Mouse (Mus musculus) thymus, adult 2 months (tissue): ENCODE results near the gene Dcaf8. TPM values are rescaled to one million over a fixed set of nuclear protein-coding genes. Genes with fewer than 3 reads are reported as not detected.

ENCODE experiments used
- DNase-seq: peaks from one replicate; pipeline ENCODE4 v3.0.0; 2021
- H3K27ac ChIP-seq: fragments of 200-500 bp; 2 replicates; pipeline ENCODE4 v1.5.1; 2012; ENCODE audit warnings: low read length, control low read depth; ENCODE audit not compliant: control insufficient read depth, insufficient read depth
- H3K27me3 ChIP-seq: fragments of 200-500 bp; 2 replicates; pipeline ENCODE4 v1.6.1; 2012; ENCODE audit warnings: mild to moderate bottlenecking, low read length, moderate library complexity, mixed read lengths; ENCODE audit not compliant: control insufficient read depth, insufficient read depth
- H3K36me3 ChIP-seq: fragments of 200-500 bp; 2 replicates; pipeline ENCODE4 v1.6.1; 2012; ENCODE audit warnings: mild to moderate bottlenecking, low read length, moderate library complexity; ENCODE audit not compliant: control insufficient read depth, insufficient read depth
- H3K4me1 ChIP-seq: fragments of 200-500 bp; replicated peaks from 2 replicates; pipeline ENCODE4 v1.6.1; 2012; ENCODE audit warnings: low read length; ENCODE audit not compliant: control insufficient read depth, insufficient read depth
- H3K4me3 ChIP-seq: fragments of 200-500 bp; 2 replicates; pipeline ENCODE4 v1.5.1; 2012; ENCODE audit warnings: mild to moderate bottlenecking, low read length, control low read depth, moderate library complexity; ENCODE audit not compliant: control insufficient read depth, insufficient read depth
- CTCF ChIP-seq: fragments of 200-500 bp; IDR thresholded peaks from 2 replicates; pipeline ENCODE4 v1.5.1; 2012; ENCODE audit warnings: mild to moderate bottlenecking, control low read depth, low read length, moderate library complexity, borderline replicate concordance; ENCODE audit not compliant: control insufficient read depth, poor library complexity, insufficient read depth; ENCODE audit errors: extremely low read depth
- POLR2A ChIP-seq: fragments of 200-500 bp; IDR thresholded peaks from 2 replicates; pipeline ENCODE4 v1.6.1; 2012; ENCODE audit warnings: mild to moderate bottlenecking, low read length, control low read depth, moderate library complexity; ENCODE audit not compliant: control insufficient read depth, poor library complexity, insufficient read depth; ENCODE audit errors: extremely low read depth
- WGBS: fragments of 180-500 bp; shearing (Covaris S2); methylation state at CpG from one replicate; pipeline ENCODE4 v1.1.7; 2018; 5-methylcytosine and 5-hydroxymethylcytosine counted together
- polyA plus RNA-seq: library from polyadenylated mRNA; depleted of rRNA; stranded (reverse); fragments of >200 nt; gene quantifications from 2 replicates; pipeline ENCODE4 v1.2.3, GENCODE M21; 2012

The Dcaf8 gene
- polyA plus RNA-seq, 1 experiment = 79.7 TPM

DNA sequence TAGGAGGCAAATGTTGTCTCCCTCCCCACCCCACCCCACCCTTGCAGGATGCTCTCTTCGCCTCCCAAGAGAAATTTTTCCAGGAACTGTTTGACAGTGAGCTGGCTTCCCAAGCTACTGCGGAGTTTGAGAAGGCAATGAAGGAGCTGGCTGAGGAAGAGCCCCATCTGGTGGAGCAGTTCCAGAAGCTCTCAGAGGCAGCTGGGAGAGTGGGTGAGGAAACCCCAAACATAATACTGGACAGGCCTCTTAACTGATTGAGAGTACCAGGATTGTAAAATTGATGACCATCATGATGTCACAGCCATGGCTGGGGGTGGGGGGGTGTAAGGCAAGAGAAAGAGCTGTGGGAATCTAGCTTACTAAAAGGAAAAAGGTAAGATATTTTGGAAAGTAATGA is 18.8 kb upstream of the Dcaf8 start:
- no peaks in the 10 kb centered on the region for H3K27me3 ChIP-seq
- H3K27ac ChIP-seq = no peak overlapping the region
- 89% methylated on average over 2 of the region's 2 CpGs for WGBS
- H3K4me1 ChIP-seq = peaks cover 7% of the 10 kb centered on the region
- peaks cover 31% of the 10 kb centered on the region for H3K36me3 ChIP-seq
- TF ChIP-seq CTCF (no peak), POLR2A (no peak)
- no peak for DNase-seq
- no peak overlapping the region for H3K4me3 ChIP-seq

DNA sequence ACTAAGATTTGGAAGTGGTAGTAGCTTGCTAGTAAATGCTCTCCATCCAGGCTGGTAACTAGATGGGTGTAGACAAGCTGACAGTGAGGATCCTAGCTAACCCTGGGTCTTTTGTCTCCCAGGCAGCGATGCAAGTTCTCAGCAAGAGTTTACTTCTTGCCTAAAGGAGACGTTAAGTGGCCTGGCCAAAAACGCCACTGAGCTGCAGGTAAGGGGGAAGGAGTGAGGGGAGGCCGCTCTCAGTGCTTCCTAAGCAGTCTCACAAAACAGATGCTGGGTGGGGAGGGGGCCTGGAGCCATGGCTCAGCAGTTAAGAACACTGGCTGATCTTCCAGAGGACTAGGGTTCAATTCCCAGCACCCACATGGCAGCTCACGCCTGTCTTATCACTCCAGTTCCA is 18.1 kb upstream of the Dcaf8 start:
- WGBS = 100% methylated on average over 5 of the region's 5 CpGs
- peaks cover 38% of the 10 kb centered on the region for H3K36me3 ChIP-seq

DNA sequence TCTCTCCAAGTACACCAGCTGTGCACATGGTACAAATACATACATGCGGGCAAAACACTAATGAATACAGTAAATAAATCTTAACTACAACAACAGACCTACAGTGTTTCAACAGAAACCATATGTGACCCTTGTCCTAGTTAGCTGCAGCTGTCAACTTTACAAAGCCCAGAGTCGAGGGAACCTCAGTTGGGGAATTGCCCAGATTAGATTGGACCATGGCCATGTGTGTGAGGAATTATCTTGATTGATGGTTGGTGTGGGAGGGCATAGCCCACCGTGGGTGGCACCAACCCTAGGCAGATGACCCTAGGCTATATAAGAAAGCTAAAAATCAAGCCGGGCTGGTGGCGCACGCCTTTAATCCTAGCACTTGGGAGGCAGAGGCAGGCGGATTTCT is 15.6 kb upstream of the Dcaf8 start:
- Histone ChIP-seq H3K4me1 (peaks cover 4% of the 10 kb centered on the region), H3K27ac (no peak overlapping the region), H3K27me3 (no peaks in the 10 kb centered on the region), H3K4me3 (no peak overlapping the region), H3K36me3 (peaks cover 44% of the 10 kb centered on the region)
- WGBS = 97% methylated on average over 7 of the region's 7 CpGs
- TF ChIP-seq POLR2A = no peak
- TF ChIP-seq CTCF = no peak
- no peak for DNase-seq

More for the DNA sequence above, 18.1 kb upstream of the Dcaf8 start:
- TF ChIP-seq CTCF = no peak
- no peak for TF ChIP-seq POLR2A
- Histone ChIP-seq H3K4me3 (no peak overlapping the region), H3K4me1 (peaks cover 7% of the 10 kb centered on the region), H3K27me3 (no peaks in the 10 kb centered on the region), H3K27ac (no peak overlapping the region)
- DNase-seq = no peak

DNA sequence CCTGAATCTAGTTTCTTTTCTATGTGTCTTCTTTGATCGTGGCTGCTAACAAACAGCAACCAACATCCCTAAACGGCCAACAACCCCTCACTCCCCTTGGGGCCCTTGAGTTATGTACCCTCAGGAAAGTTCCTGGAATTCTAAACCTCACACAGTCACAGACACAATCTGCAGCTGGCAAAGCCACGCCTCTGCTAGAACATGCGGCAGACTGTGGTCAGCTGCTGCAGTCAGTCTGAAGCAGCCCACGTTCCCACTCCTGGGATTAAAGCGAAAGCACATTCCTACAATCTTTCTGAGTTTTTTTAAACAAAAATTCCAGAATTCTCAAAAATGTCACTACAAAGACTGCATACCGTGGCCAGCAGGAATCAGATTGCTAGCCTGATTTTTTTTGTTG is 14.3 kb upstream of the Dcaf8 start:
- no peak for TF ChIP-seq POLR2A
- TF ChIP-seq CTCF = no peak
- Histone ChIP-seq H3K27me3 (no peaks in the 10 kb centered on the region), H3K4me1 (no peaks in the 10 kb centered on the region), H3K27ac (no peak overlapping the region), H3K36me3 (peaks cover 44% of the 10 kb centered on the region), H3K4me3 (no peak overlapping the region)
- no peak for DNase-seq
- 66% methylated on average over 7 of the region's 7 CpGs for WGBS

DNA sequence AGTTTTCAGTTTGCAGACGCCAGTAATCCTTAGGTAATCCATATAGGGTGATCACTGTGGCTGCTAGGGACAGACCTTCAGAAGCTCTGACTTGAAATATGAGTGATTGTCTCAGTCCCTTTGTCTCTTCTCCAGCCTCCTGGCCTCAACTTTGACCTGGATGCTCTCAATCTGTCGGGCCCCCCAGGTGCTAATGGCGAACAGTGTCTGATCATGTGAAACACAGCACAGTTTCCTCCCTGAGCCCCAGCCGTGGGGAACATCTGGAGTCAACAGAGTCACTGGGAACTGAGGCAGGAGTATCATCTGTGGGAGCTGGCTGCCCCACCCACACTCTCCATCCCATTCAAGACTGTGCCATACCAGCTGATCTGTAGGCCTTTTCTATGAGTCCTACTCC is 13.8 kb upstream of the Dcaf8 start:
- Histone ChIP-seq H3K4me3 (no peak overlapping the region), H3K27me3 (no peaks in the 10 kb centered on the region), H3K27ac (no peak overlapping the region), H3K36me3 (peaks cover 44% of the 10 kb centered on the region), H3K4me1 (no peaks in the 10 kb centered on the region)
- 94% methylated on average over 4 of the region's 4 CpGs for WGBS
- no peak for TF ChIP-seq CTCF
- no peak for TF ChIP-seq POLR2A
- no peak for DNase-seq

DNA sequence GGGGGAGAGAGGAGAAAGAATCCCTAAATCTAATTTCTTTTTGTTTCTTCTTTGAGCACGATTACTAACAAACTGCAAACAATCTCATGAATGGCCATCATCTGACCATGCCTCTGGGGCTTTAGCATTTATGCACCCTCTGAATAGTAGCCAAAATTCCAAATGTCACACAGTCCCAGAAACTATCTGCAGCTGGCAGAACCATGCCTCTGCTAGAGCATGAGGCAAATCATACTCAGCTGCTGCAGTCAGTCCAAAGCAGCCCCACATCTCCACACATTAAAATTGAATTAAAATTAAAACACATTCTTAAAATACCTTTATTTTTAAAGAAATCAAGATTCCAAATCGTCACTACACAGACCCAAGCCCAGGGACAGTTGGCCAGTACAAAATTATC is 7.7 kb upstream of the Dcaf8 start:
- WGBS = 94% methylated on average over 2 of the region's 2 CpGs
- no peak for DNase-seq
- TF ChIP-seq CTCF = no peak
- TF ChIP-seq POLR2A = no peak
- H3K27me3 ChIP-seq = no peaks in the 10 kb centered on the region
- no peak overlapping the region for H3K27ac ChIP-seq
- H3K4me1 ChIP-seq = no peaks in the 10 kb centered on the region
- no peak overlapping the region for H3K4me3 ChIP-seq
- peaks cover 5% of the 10 kb centered on the region for H3K36me3 ChIP-seq

DNA sequence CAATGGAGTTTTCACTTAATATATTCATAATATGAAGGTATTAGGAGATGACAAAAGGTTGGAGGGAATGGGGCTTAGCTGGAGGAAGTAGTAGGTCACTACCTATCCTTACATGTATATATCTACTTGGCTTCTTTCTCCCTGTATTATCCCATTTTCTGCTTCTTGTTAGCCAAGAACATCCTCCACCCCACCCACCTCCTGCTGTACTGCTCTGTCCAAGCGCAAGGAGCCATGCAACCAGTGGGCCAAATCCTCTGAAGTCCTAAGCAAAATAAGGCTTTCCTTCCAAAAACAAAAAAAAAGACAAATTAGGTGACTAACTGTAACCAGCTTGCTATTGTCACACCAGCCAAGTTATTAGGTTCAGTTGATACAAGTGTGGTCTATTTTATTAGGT is 7.1 kb upstream of the Dcaf8 start:
- TF ChIP-seq POLR2A (no peak), CTCF (no peak)
- Histone ChIP-seq H3K27me3 (no peaks in the 10 kb centered on the region), H3K36me3 (peaks cover 2% of the 10 kb centered on the region; the same call in 1 of the 2 replicates), H3K4me3 (no peak overlapping the region), H3K4me1 (no peaks in the 10 kb centered on the region), H3K27ac (no peak overlapping the region)
- 100% methylated on average over 1 of the region's 1 CpGs for WGBS
- no peak for DNase-seq
